Mouse (Mus musculus) E14TG2a.4 (cell line): ENCODE measurements around the gene Lrig2.

ENCODE experiments used
- CTCF ChIP-seq: conservative IDR thresholded peaks from 2 replicates; pipeline ENCODE4 v1.5.1; 2014; ENCODE audit warnings: low read length
- POU5F1 ChIP-seq: IDR thresholded peaks from 2 replicates; pipeline ENCODE4 v1.6.1; 2014; ENCODE audit warnings: low read length, borderline replicate concordance

- TF ChIP-seq CTCF = no peak
- no peak for TF ChIP-seq POU5F1
Measured at GRCm38 (mm10) chr3:104525029-104525428, 13.3 kb upstream of the Lrig2 start.
